Mouse (Mus musculus) hindbrain, embryonic 15.5 days (tissue): ENCODE results near the gene Rbp1. TPM values are rescaled to one million over a fixed set of nuclear protein-coding genes. Genes with fewer than 3 reads are reported as not detected.

ENCODE experiments used
- ATAC-seq: fragments of 200-750 bp; cut with Nextera tagmentation; 2 replicates; pipeline ENCODE4 v1.8.0; 2017; ENCODE audit warnings: low read depth, moderate number of reproducible peaks, moderate TSS enrichment; ENCODE audit not compliant: low FRiP score
- H3K27ac ChIP-seq: fragments of 300-500 bp; sonication (generic); replicated peaks from 2 replicates; pipeline ENCODE4 v1.5.1; 2015; ENCODE audit warnings: mild to moderate bottlenecking, inconsistent platforms
- H3K27me3 ChIP-seq: fragments of 300-500 bp; sonication (generic); 2 replicates; pipeline ENCODE4 v1.6.1; 2015; ENCODE audit warnings: control low read depth, inconsistent platforms
- H3K36me3 ChIP-seq: fragments of 300-500 bp; sonication (generic); 2 replicates; pipeline ENCODE4 v1.6.1; 2015; ENCODE audit warnings: control low read depth, inconsistent platforms
- H3K4me1 ChIP-seq: fragments of 300-500 bp; sonication (generic); replicated peaks from 2 replicates; pipeline ENCODE4 v1.6.1; 2015; ENCODE audit warnings: control low read depth, inconsistent platforms
- H3K4me2 ChIP-seq: fragments of 300-500 bp; sonication (generic); 2 replicates; pipeline ENCODE4 v1.6.1; 2015; ENCODE audit warnings: moderate library complexity, mild to moderate bottlenecking, inconsistent platforms
- H3K4me3 ChIP-seq: fragments of 300-500 bp; sonication (generic); 2 replicates; pipeline ENCODE4 v1.5.1; 2015; ENCODE audit warnings: mild to moderate bottlenecking, inconsistent platforms
- H3K9ac ChIP-seq: fragments of 300-500 bp; sonication (generic); 2 replicates; pipeline ENCODE4 v1.6.1; 2015; ENCODE audit warnings: inconsistent platforms
- H3K9me3 ChIP-seq: fragments of 300-500 bp; sonication (generic); 2 replicates; pipeline ENCODE4 v1.6.1; 2016; ENCODE audit warnings: control low read depth, inconsistent platforms
- WGBS: fragments of 180-500 bp; shearing (Covaris S2); methylation state at CpG from one replicate; pipeline ENCODE4 v1.1.7; 2015; 5-methylcytosine and 5-hydroxymethylcytosine counted together
- polyA plus RNA-seq: library from polyadenylated mRNA; unstranded; fragments of >200 nt; fragmentation: Nextera tagmentation; extraction: Ambion mirVana; gene quantifications from 2 replicates; pipeline ENCODE4 v1.2.1, GENCODE M21; 2015

The Rbp1 gene
- 45.7 and 46.8 TPM in 2 replicates for polyA plus RNA-seq

DNA sequence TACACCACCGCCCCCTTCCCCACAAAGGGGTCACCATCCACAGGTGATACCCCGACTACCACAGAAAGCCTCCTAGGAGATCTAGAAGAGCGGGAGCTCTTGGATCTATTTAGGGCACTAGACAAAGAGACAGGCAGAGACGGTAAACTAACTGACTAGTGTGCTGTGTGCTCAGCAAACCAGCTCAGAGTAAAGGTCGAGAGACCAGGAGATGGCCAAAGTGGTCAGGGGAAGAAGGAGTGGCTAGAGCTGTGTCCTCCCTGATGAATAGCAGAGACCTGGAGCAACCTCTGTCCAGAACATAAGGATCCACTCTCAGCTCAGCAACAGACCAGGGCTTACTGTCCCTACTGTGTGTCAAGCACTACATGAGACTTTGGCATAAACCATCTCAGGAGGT is at the start of gene Rbp1:
Gene Rbp1 (plus strand): TSS at position 306 of the 400 bp plus-strand sequence.
- WGBS = 88% methylated on average over 5 of the region's 5 CpGs
- H3K9ac ChIP-seq = no peak within 1 kb of the TSS
- H3K4me1 ChIP-seq = peaks cover 23% of the 10 kb centered on the region
- no peak within 1 kb of the TSS for H3K4me3 ChIP-seq
- H3K27me3 ChIP-seq = 0 out of 2 replicates have a peak, but pooled peaks cover 10% of the 10 kb centered on the region
- no peaks in the 10 kb centered on the region for H3K9me3 ChIP-seq
- H3K27ac ChIP-seq = no peak within 1 kb of the TSS
- ATAC-seq = no peak
- H3K36me3 ChIP-seq = no peaks in the 10 kb centered on the region
- H3K4me2 ChIP-seq = peak within 1 kb of the TSS; percentile 89

- Histone ChIP-seq H3K9ac (no peak overlapping the region), H3K4me2 (no peak overlapping the region), H3K4me3 (no peak overlapping the region), H3K4me1 (peaks cover 7% of the 10 kb centered on the region; the same call in 1 of the 2 replicates), H3K9me3 (no peaks in the 10 kb centered on the region), H3K27me3 (no peaks in the 10 kb centered on the region), H3K27ac (no peak overlapping the region), H3K36me3 (no peaks in the 10 kb centered on the region)
- no peak for ATAC-seq
- WGBS = 92% methylated on average over 5 of the region's 5 CpGs
Measured at GRCm38 (mm10) chr9:98373358-98373757, 49.4 kb upstream of the Rbp1 start.

GRCm38 (mm10) chr9:98374897-98375296 is 47.9 kb upstream of the Rbp1 start:
- no peak overlapping the region for H3K4me3 ChIP-seq
- no peak overlapping the region for H3K4me2 ChIP-seq
- ATAC-seq = no peak
- peaks cover 7% of the 10 kb centered on the region; the same call in 1 of the 2 replicates for H3K4me1 ChIP-seq
- 64% methylated on average over 11 of the region's 11 CpGs for WGBS
- H3K27me3 ChIP-seq = no peaks in the 10 kb centered on the region
- H3K36me3 ChIP-seq = no peaks in the 10 kb centered on the region
- no peak overlapping the region for H3K9ac ChIP-seq
- no peak overlapping the region for H3K27ac ChIP-seq
- H3K9me3 ChIP-seq = no peaks in the 10 kb centered on the region

DNA sequence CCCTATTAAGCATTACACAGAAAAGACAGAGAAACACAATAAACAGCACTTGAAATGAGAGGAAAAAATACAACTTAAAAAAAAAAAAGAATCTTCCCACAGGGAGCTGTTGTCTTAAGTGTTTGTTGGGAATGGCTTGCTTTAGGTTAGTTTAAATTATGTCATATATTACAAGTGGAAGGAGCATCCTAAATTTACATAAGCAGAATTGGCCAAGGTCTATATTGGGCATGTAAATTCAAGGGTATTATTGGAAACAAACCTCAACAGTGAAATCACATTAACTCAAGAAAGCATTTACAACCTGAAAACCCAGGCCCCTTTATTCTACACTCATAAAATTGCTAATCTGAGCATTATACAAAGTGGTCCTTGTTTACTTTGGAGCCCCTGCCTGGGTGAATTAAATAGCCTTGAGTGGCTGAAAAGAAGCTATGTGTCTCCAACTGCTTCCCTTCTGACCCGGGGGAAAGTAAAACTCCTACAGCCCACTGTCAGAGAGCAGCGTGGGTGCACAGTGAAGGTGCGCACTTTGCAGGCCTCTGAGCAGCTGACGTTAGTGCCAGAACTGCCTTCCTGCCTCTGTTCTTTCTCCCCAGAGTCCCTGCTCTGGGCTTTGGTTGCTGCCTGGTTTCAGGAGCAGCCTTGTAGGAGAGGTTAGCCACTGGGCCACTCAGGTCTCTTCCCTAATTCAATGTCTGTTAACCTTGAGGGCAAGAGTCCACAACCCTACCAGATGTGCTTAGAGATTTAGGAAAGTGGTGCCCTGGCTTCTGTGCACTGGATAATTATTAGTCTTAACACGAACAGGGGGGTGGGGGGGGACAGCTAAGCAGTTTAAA is 47.2 kb upstream of the Rbp1 start:
- H3K27ac ChIP-seq = no peak overlapping the region
- no peak for ATAC-seq
- 29% methylated on average over 5 of the region's 5 CpGs for WGBS
- no peak overlapping the region for H3K9ac ChIP-seq
- H3K36me3 ChIP-seq = no peaks in the 10 kb centered on the region
- peaks cover 7% of the 10 kb centered on the region; the same call in 1 of the 2 replicates for H3K4me1 ChIP-seq
- H3K4me3 ChIP-seq = no peak overlapping the region
- no peaks in the 10 kb centered on the region for H3K9me3 ChIP-seq
- H3K27me3 ChIP-seq = no peaks in the 10 kb centered on the region
- no peak overlapping the region for H3K4me2 ChIP-seq

GRCm38 (mm10) chr9:98379736-98380135 is 43.0 kb upstream of the Rbp1 start:
- 81% methylated on average over 4 of the region's 4 CpGs for whole genome bisulfite sequencing
- Histone ChIP-seq H3K4me2 (no peak overlapping the region), H3K4me1 (peaks cover 7% of the 10 kb centered on the region; the same call in 1 of the 2 replicates), H3K9me3 (no peaks in the 10 kb centered on the region), H3K4me3 (no peak overlapping the region), H3K9ac (no peak overlapping the region), H3K27ac (no peak overlapping the region), H3K27me3 (no peaks in the 10 kb centered on the region), H3K36me3 (no peaks in the 10 kb centered on the region)
- ATAC-seq = no peak

DNA sequence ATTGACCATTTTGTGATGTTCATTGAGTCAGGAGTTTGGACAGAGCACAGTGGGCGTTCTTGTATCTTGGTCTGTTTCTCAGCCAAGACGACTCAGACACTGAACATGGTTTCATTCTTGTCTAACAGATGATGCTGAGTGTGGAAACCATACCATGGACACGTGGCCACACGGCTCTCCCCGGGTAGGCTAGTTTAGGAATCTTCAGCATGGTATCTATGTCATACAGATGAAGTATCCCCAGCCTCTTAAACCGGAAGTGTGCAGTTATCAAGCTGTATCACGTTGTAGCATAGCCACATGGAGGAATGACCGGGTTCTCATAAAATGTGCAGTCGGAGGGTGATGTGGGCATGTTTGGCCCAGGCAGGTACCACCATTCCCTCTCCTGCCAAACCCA is 42.2 kb upstream of the Rbp1 start:
- Histone ChIP-seq H3K27ac (no peak overlapping the region), H3K9me3 (no peaks in the 10 kb centered on the region), H3K4me1 (peaks cover 5% of the 10 kb centered on the region; the same call in 1 of the 2 replicates), H3K27me3 (no peaks in the 10 kb centered on the region), H3K4me2 (no peak overlapping the region), H3K4me3 (no peak overlapping the region), H3K9ac (no peak overlapping the region), H3K36me3 (no peaks in the 10 kb centered on the region)
- no peak for ATAC-seq
- 93% methylated on average over 9 of the region's 9 CpGs for WGBS

DNA sequence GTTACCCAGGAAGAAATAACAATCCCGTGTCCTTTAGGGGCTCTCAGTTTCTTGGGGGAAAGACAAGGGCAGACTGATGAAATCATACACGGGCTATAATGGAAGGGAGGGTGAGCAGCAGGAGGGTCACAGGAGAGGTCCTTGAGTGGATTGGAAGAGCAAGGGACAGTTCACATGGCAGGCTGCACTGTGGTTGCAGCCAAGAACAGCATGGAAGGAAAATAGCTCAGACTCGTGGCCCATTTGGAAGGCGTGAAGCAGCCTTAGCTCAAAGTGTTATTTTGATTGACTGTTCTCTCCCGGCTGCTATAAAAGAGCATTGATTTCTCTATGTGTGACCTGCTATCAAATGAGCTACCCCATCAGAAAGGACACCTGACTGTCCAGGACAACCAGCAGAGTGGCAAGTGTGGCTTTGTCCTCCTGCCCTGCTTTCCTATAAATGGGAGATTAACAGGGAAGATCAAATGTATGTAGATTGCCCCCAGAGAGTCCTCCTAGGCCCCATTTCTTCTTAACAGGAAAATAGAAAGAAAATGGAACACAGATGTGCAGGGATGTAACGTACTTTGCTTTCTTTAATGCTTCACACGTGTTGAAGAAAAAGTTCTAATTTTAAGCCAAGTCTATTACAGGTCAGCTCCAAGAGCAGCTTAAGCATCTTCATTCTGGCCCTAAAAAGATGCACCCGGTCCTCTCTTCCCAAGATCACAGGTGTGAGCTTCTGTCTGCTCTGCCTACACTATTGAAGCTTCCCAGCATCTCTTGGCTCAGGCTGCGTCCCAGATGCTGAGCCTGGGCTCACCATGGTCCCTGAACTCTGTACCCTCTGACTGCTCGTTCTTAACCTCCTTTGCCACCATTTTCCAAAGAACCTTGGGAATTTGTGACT is 34.8 kb upstream of the Rbp1 start:
- no peaks in the 10 kb centered on the region for H3K9me3 ChIP-seq
- H3K4me1 ChIP-seq = no peaks in the 10 kb centered on the region
- H3K4me3 ChIP-seq = no peak overlapping the region
- no peak for ATAC-seq
- 71% methylated on average over 10 of the region's 10 CpGs for WGBS
- H3K27me3 ChIP-seq = no peaks in the 10 kb centered on the region
- H3K9ac ChIP-seq = no peak overlapping the region
- H3K4me2 ChIP-seq = no peak overlapping the region
- H3K27ac ChIP-seq = no peak overlapping the region
- no peaks in the 10 kb centered on the region for H3K36me3 ChIP-seq

GRCm38 (mm10) chr9:98388633-98388965 is 34.2 kb upstream of the Rbp1 start:
- Histone ChIP-seq H3K27me3 (no peaks in the 10 kb centered on the region), H3K4me2 (no peak overlapping the region), H3K9me3 (no peaks in the 10 kb centered on the region), H3K4me1 (no peaks in the 10 kb centered on the region), H3K4me3 (no peak overlapping the region), H3K36me3 (no peaks in the 10 kb centered on the region), H3K27ac (no peak overlapping the region), H3K9ac (no peak overlapping the region)
- ATAC-seq = no peak
- WGBS = 77% methylated on average over 5 of the region's 5 CpGs

- H3K27me3 ChIP-seq = no peaks in the 10 kb centered on the region
- H3K9ac ChIP-seq = no peak overlapping the region
- 74% methylated on average over 4 of the region's 4 CpGs for WGBS
- no peak for ATAC-seq
- no peaks in the 10 kb centered on the region for H3K9me3 ChIP-seq
- no peaks in the 10 kb centered on the region for H3K4me1 ChIP-seq
- H3K4me3 ChIP-seq = no peak overlapping the region
- no peak overlapping the region for H3K4me2 ChIP-seq
- H3K27ac ChIP-seq = no peak overlapping the region
- no peaks in the 10 kb centered on the region for H3K36me3 ChIP-seq
Measured at GRCm38 (mm10) chr9:98393496-98393895, 29.3 kb upstream of the Rbp1 start.

DNA sequence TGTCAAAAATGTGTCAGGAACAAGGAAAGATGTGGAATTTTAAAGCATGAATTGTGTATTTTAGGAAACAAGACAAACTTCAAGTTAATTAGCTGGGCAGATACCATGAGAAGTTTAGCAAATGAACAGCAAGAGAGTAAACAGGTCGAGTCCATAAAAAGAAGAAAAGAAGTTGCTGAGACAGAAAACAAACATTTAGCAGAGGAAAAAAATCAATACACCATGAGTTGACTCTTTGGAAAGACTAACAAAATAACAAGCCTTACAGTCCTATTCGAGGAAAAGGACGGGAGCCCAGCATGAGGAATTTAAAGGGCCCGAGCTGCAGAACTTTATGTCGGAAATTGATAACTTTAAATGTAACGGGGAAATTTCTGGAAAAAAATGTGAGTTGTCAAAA is 25.6 kb upstream of the Rbp1 start:
- Histone ChIP-seq H3K27ac (no peak overlapping the region), H3K9ac (no peak overlapping the region), H3K4me3 (no peak overlapping the region), H3K4me1 (no peaks in the 10 kb centered on the region), H3K36me3 (no peaks in the 10 kb centered on the region), H3K4me2 (no peak overlapping the region), H3K27me3 (no peaks in the 10 kb centered on the region), H3K9me3 (no peaks in the 10 kb centered on the region)
- ATAC-seq = no peak
- WGBS = 86% methylated on average over 6 of the region's 6 CpGs

GRCm38 (mm10) chr9:98397866-98398265 is 24.9 kb upstream of the Rbp1 start:
- Histone ChIP-seq H3K9ac (no peak overlapping the region), H3K4me3 (no peak overlapping the region), H3K9me3 (no peaks in the 10 kb centered on the region), H3K27me3 (no peaks in the 10 kb centered on the region), H3K4me1 (no peaks in the 10 kb centered on the region), H3K27ac (no peak overlapping the region), H3K36me3 (no peaks in the 10 kb centered on the region), H3K4me2 (no peak overlapping the region)
- no peak for ATAC-seq
- 88% methylated on average over 3 of the region's 3 CpGs for WGBS
